Mouse (Mus musculus): ENCODE measurements around the gene Iqch. TPM values are rescaled to one million over a fixed set of nuclear protein-coding genes. Genes with fewer than 3 reads are reported as not detected.
"Not testable (repeated sequence)": the region's sequence is repeated elsewhere in the genome, so short reads cannot be mapped to it uniquely, and the experiment has no call there.

Gene Iqch
- polyA plus RNA-seq, 1 experiment, result 0.06 TPM

DNA sequence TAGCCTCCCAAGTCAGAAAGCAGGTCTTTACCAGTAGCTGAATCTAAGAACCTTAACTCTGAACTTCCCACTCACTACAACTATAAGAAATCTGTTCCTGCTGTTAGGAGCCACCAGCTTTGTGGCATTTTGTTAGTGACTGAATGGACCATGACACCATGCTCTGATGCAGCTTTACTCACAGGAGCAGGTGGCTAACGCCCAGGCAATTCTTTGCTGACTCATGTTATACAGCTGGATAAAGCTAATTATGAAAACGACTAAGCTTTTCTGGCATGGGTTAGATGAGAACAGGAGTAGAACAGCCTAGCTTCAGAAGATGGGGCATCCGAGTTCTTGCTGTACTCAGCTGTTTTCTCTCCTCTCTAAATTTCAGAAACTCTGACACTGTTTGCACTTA lies 48.7 kb downstream of the Iqch start:
- H3K36me3 ChIP-seq (ENCODE audit: control insufficient read depth, insufficient read depth, low read length), result no peaks in the 10 kb centered on the region
- no peak overlapping the region for H3K27ac ChIP-seq (ENCODE audit: insufficient read depth, low read depth, low read length)
- 71% methylated on average over 3 of the region's 3 CpGs for WGBS
- DNase-seq, result no peak
- H3K4me1 ChIP-seq (ENCODE audit: control insufficient read depth, insufficient read depth, low read length), result 0 out of 2 replicates have a peak, but pooled peaks cover 2% of the 10 kb centered on the region
- H3K4me3 ChIP-seq (ENCODE audit: insufficient read depth, low read depth, low read length), result no peak overlapping the region
- no peaks in the 10 kb centered on the region for H3K27me3 ChIP-seq (replicated peaks; ENCODE audit: control insufficient read depth, insufficient read depth, low read length)
- TF ChIP-seq CTCF (conservative IDR thresholded peaks at IDR 0.05; ENCODE audit: insufficient read depth, insufficient read length, low read depth, low read length) (no peak), POLR2A (IDR thresholded peaks at IDR 0.05; ENCODE audit: low read depth, low read length) (no peak)

GRCm38 (mm10) chr9:63550701-63551100 lies 51.6 kb downstream of the Iqch start:
- not testable (repeated sequence) for H3K4me3 ChIP-seq (ENCODE audit: insufficient read depth, low read depth, low read length); H3K4me1 ChIP-seq (ENCODE audit: control insufficient read depth, insufficient read depth, low read length); DNase-seq; H3K36me3 ChIP-seq (ENCODE audit: control insufficient read depth, insufficient read depth, low read length); H3K27me3 ChIP-seq (replicated peaks; ENCODE audit: control insufficient read depth, insufficient read depth, low read length); H3K27ac ChIP-seq (ENCODE audit: insufficient read depth, low read depth, low read length)
- 86% methylated on average over 6 of the region's 6 CpGs for WGBS

- Histone ChIP-seq H3K4me3 (ENCODE audit: insufficient read depth, low read depth, low read length) (no peak overlapping the region), H3K4me1 (ENCODE audit: control insufficient read depth, insufficient read depth, low read length) (0 out of 2 replicates have a peak, but pooled peaks cover 2% of the 10 kb centered on the region), H3K27me3 (replicated peaks; ENCODE audit: control insufficient read depth, insufficient read depth, low read length) (no peaks in the 10 kb centered on the region), H3K36me3 (ENCODE audit: control insufficient read depth, insufficient read depth, low read length) (no peaks in the 10 kb centered on the region), H3K27ac (ENCODE audit: insufficient read depth, low read depth, low read length) (no peak overlapping the region)
- TF ChIP-seq CTCF (conservative IDR thresholded peaks at IDR 0.05; ENCODE audit: insufficient read depth, insufficient read length, low read depth, low read length), result no peak
- TF ChIP-seq POLR2A (IDR thresholded peaks at IDR 0.05; ENCODE audit: low read depth, low read length), result no peak
- 57% methylated on average over 5 of the region's 5 CpGs for WGBS
- no peak for DNase-seq
Measured at GRCm38 (mm10) chr9:63548966-63549365, 53.3 kb downstream of the Iqch start.

DNA sequence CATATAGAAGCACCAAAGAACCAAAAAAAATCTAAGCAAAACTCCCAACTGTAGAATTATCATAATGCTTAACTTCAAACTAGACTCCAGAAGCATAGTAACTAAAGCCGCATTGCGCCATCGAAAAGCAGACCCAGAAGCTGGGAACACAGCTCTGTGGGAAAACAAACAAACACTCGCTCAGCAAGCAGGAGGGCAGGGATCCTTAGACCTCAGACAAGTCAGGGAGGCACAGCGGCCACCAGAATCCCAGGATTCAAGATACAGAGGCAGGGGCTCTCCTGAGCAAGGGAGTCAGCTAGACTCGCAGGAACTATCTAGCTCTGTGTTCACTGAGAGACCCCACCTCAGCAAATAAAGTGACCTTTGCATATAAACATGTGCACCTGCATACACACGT lies 60.4 kb downstream of the Iqch start:
- TF ChIP-seq POLR2A (IDR thresholded peaks at IDR 0.05; ENCODE audit: low read depth, low read length), result no peak
- no peak for TF ChIP-seq CTCF (conservative IDR thresholded peaks at IDR 0.05; ENCODE audit: insufficient read depth, insufficient read length, low read depth, low read length)
- WGBS, result 76% methylated on average over 7 of the region's 7 CpGs

DNA sequence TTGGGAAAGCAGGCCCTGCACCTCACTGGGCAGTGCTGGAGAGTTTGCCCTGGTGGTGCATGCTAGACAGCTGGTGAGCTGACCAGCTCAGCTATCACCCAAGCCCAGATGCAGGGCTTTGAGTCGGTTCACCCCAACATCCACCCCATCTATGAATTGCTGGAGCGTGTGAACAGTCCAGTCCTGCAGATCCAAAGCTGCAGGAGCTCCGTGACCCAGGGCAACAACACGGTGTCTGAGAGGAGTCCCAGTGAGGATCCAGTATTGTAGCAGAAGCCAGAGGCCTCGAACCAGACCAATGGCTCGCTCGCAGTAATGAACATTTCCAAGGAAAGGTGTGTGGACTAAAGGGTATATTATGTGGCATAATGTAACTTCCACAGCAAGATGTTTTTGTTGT lies 61.0 kb downstream of the Iqch start:
- Histone ChIP-seq H3K36me3 (ENCODE audit: control insufficient read depth, insufficient read depth, low read length) (no peaks in the 10 kb centered on the region), H3K27ac (ENCODE audit: insufficient read depth, low read depth, low read length) (no peak overlapping the region), H3K4me1 (ENCODE audit: control insufficient read depth, insufficient read depth, low read length) (no peaks in the 10 kb centered on the region), H3K27me3 (replicated peaks; ENCODE audit: control insufficient read depth, insufficient read depth, low read length) (no peaks in the 10 kb centered on the region), H3K4me3 (ENCODE audit: insufficient read depth, low read depth, low read length) (no peak overlapping the region)
- TF ChIP-seq CTCF (conservative IDR thresholded peaks at IDR 0.05; ENCODE audit: insufficient read depth, insufficient read length, low read depth, low read length) (no peak), POLR2A (IDR thresholded peaks at IDR 0.05; ENCODE audit: low read depth, low read length) (no peak)
- no peak for DNase-seq
- 84% methylated on average over 7 of the region's 7 CpGs for WGBS

More for the DNA sequence above, 60.4 kb downstream of the Iqch start:
- no peak overlapping the region for H3K4me3 ChIP-seq (ENCODE audit: insufficient read depth, low read depth, low read length)
- no peak overlapping the region for H3K27ac ChIP-seq (ENCODE audit: insufficient read depth, low read depth, low read length)
- no peaks in the 10 kb centered on the region for H3K27me3 ChIP-seq (replicated peaks; ENCODE audit: control insufficient read depth, insufficient read depth, low read length)
- H3K4me1 ChIP-seq (ENCODE audit: control insufficient read depth, insufficient read depth, low read length), result no peaks in the 10 kb centered on the region
- DNase-seq, result no peak
- H3K36me3 ChIP-seq (ENCODE audit: control insufficient read depth, insufficient read depth, low read length), result no peaks in the 10 kb centered on the region

DNA sequence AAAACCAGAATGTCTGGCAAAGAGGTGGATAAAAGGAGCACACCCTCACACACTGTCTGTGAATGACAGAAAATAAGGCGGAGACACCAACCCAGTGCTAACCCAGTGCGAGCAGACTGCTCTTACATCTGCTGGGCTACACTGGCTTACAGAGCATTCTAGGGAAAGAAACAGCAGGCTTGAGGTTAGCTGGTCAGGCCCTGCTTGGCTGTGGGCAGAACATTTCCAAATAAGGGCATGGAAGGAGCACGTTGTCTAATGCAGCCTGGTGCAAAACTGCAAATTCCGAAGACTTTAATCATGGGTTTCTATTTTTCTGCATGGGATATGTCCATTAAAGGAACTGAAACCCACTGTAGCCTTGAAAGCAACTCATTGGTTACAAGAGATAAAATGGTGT lies 64.8 kb downstream of the Iqch start:
- Histone ChIP-seq H3K27ac (ENCODE audit: insufficient read depth, low read depth, low read length) (no peak overlapping the region), H3K4me3 (ENCODE audit: insufficient read depth, low read depth, low read length) (no peak overlapping the region), H3K36me3 (ENCODE audit: control insufficient read depth, insufficient read depth, low read length) (no peaks in the 10 kb centered on the region), H3K27me3 (replicated peaks; ENCODE audit: control insufficient read depth, insufficient read depth, low read length) (no peaks in the 10 kb centered on the region), H3K4me1 (ENCODE audit: control insufficient read depth, insufficient read depth, low read length) (peaks cover 6% of the 10 kb centered on the region; the same call in 1 of the 2 replicates)
- 87% methylated on average over 4 of the region's 4 CpGs for WGBS
- no peak for TF ChIP-seq CTCF (conservative IDR thresholded peaks at IDR 0.05; ENCODE audit: insufficient read depth, insufficient read length, low read depth, low read length)
- no peak for TF ChIP-seq POLR2A (IDR thresholded peaks at IDR 0.05; ENCODE audit: low read depth, low read length)
- no peak for DNase-seq

DNA sequence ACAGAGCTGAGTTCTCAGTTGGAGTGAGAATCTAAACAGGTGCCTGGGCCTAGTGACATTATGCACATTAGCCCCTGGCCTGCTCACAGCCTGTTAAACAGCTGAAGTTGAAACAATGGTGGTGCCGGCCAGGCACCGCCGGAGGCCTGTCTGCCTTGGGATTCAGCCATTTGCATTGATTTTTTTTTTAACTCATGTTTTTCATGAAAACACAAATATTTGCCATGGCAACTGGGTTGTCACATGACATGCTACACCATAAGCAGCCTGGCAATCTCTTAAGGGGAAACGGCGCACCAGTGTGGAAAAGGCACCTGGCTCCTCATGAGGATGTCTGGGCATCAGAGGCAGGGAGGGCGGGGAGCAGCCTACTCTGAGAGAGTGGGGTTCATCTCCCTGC lies 67.3 kb downstream of the Iqch start:
- Histone ChIP-seq H3K4me1 (ENCODE audit: control insufficient read depth, insufficient read depth, low read length) (peaks cover 6% of the 10 kb centered on the region; the same call in 1 of the 2 replicates), H3K27ac (ENCODE audit: insufficient read depth, low read depth, low read length) (no peak overlapping the region), H3K4me3 (ENCODE audit: insufficient read depth, low read depth, low read length) (no peak overlapping the region), H3K36me3 (ENCODE audit: control insufficient read depth, insufficient read depth, low read length) (no peaks in the 10 kb centered on the region), H3K27me3 (replicated peaks; ENCODE audit: control insufficient read depth, insufficient read depth, low read length) (no peaks in the 10 kb centered on the region)
- 91% methylated on average over 6 of the region's 6 CpGs for WGBS
- TF ChIP-seq POLR2A (IDR thresholded peaks at IDR 0.05; ENCODE audit: low read depth, low read length) (no peak), CTCF (conservative IDR thresholded peaks at IDR 0.05; ENCODE audit: insufficient read depth, insufficient read length, low read depth, low read length) (no peak)
- no peak for DNase-seq

- no peak overlapping the region for H3K27ac ChIP-seq (ENCODE audit: insufficient read depth, low read depth, low read length)
- DNase-seq, result peak; percentile 21
Measured at GRCm38 (mm10) chr9:63534371-63534780, 67.9 kb downstream of the Iqch start.

More at GRCm38 (mm10) chr9:63534371-63534780, 67.9 kb downstream of the Iqch start:
- H3K27me3 ChIP-seq (replicated peaks; ENCODE audit: control insufficient read depth, insufficient read depth, low read length), result no peaks in the 10 kb centered on the region
- 48% methylated on average over 7 of the region's 7 CpGs for whole genome bisulfite sequencing
- H3K4me1 ChIP-seq (ENCODE audit: control insufficient read depth, insufficient read depth, low read length), result peaks cover 6% of the 10 kb centered on the region; the same call in 1 of the 2 replicates
- H3K4me3 ChIP-seq (ENCODE audit: insufficient read depth, low read depth, low read length), result no peak overlapping the region
- TF ChIP-seq CTCF (conservative IDR thresholded peaks at IDR 0.05; ENCODE audit: insufficient read depth, insufficient read length, low read depth, low read length) (no peak), POLR2A (IDR thresholded peaks at IDR 0.05; ENCODE audit: low read depth, low read length) (no peak)
- H3K36me3 ChIP-seq (ENCODE audit: control insufficient read depth, insufficient read depth, low read length), result no peaks in the 10 kb centered on the region

Data from kidney, adult 2 months (tissue).